Mouse (Mus musculus) frontal cortex, adult (tissue): ENCODE data around the gene 1700015F17Rik.

Source experiments
- ATAC-seq: cut with Nextera tagmentation; 2 replicates; pipeline ENCODE4 v1.9.2; 2017; ENCODE audit warnings: mild to moderate bottlenecking, moderate library complexity, mixed read lengths; ENCODE audit not compliant: low TSS enrichment

1700015F17Rik gene

DNA sequence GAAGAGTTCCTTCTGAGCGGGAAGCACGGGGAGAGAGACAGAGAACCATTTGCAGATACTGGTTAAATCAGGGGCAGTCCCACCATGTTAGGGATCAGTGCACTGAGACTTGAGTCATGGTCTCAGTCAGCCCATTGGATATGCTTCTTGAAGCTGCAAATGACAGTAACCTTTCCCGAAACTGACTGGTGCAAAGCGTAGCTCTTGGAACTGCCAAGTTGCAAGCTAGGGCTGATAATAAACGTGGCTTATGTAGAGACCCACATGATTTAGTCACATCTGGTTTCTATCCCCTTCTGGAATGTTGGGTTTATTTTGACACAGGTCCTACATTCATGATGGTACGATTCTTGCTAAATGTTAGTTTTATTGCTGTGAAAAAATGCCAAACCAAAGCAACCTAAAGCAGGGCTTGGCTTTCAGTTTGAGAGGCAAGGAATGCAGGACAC lies 55.2 kb downstream of the 1700015F17Rik start:
- ATAC-seq = no peak

DNA sequence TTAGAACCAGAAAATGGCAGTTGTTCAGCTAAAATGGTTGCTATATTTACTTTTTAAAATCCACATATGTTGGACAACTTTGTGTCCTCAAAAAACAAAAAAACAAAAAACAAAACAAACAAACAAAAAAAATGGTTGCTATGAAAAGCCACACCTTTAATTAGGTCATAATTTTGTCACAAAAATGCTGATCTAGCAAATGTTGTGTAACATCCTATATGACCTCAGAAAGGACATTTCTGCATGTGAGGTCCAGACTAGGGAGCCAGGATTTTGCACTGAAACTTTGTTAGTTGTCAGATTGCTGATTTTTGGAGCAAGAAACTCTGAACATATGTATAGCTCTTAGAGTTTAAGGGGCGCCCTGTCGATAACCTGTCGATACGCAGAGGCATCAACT lies 55.9 kb downstream of the 1700015F17Rik start:
- ATAC-seq = no peak

DNA sequence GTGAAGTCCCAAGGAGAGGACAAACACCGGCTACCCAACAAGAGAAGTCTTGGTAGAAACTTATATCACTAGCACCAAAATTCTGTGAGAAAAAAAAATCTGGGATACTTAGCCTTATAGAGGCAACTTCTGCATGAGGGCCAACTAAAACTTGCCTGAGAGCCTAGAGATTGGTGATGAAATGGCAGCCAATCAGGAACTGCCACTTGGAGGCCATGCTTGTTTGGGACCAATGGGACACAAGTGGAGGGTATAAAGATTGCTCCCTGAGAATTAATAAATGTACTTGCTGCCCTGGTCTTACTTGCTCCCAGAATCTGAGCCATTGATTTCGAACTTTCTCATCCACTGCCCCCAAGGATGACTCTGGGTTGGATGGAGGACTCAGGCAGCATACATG lies 57.5 kb downstream of the 1700015F17Rik start:
- ATAC-seq = no peak

DNA sequence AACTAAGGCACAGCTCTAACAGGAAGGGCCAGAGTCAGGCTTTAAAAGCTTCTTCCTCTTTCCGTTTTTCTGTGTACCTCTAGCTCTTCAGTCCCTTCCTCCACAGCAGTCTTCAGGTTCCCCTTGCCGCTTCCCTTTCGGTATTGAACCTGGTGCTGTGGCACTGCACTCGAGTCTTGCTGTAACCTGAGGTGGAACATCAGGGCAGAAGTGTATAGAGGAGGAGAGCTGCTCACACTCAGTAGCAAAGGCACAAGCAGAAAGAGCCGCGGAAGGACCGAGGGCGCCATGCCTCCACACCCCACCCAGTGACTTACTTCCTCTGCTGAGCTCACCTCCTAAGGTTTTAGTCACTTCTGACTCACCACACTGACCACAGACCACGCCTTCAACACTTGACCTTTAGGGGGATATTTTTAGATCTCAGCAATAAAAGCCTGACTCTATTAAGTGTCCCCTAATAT lies 58.9 kb downstream of the 1700015F17Rik start, which contains the start of gene Cdk14:
TSS of gene Cdk14 (minus strand) at position 321 of the 464 bp plus-strand sequence.
- ATAC-seq = no peak

DNA sequence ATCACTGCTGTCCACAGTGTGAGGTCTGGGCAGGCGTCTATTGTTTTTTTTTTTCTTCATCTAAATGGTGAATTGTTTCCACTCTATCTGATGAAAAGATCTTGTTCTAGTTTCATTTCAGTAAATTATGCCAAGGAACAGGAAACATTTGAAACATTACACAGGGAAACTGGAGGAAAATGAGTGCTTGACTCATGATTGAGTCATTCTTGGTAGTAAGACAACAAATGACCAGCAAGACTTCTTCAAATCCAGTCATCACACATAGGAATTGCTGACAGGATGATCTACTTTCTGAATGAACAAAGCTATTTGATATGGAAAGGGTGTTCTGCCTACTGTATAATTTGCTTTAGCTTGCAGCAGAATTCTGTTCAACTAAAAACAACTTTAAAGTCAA lies 59.7 kb downstream of the 1700015F17Rik start:
- peak; percentile 62 for ATAC-seq

DNA sequence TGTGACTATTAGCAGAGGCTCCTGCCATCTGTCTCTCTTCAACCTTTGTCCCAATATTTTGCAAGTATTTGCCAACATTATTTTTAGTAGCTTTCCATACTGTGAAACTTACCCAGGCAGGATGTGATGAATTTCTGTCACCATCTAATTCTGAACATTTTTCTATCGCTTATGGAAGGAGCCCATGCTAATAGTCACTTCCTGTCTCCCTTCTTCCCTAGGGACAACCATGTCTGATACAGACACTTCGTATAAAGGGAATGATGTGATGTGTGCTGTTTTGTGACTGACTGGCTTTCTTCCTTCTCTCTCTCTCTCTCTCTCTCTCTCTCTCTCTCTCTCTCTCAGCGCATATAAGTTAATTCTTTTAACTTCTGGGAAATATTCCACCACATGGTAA lies 64.1 kb downstream of the 1700015F17Rik start:
- ATAC-seq = no peak

DNA sequence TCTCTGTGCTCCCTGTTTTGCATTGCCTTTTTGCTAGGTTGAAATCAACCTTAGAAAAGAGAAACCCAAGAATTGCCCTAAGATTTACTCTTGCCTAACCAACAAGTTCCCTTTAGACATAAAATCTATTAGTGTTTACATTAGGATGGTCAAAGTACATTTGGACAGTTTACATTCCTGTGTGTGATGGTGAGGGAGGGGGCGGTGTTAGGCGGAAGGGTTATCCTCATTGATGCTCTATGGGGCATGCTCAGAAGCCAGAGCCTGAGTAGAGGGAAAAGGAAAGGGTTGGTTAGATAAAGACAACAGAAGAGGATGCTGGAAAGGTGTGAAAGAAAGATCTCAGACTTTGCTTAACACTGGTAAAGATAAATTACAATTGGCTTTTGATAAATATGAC lies 67.1 kb downstream of the 1700015F17Rik start:
- no peak for ATAC-seq

DNA sequence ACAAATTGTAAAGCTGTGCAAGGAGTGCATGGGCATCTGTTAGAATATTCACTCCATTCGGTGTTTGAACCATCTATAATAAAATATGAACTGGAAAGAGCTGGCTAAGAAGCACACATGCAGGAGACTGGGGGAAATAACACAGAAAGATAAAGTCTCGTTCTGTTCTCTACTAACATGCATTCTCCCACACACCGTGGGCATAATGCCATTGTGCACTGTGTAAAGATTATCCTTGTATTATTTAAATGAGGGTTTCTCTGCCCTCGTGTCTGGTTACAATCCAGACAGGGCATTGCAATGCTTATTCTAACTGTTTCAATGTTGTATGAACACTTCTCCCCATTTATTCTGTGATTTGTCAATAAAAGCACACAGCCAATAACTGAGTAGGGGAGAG lies 77.0 kb downstream of the 1700015F17Rik start:
- peak; percentile 38; the same call in 1 of the 2 replicates for ATAC-seq

DNA sequence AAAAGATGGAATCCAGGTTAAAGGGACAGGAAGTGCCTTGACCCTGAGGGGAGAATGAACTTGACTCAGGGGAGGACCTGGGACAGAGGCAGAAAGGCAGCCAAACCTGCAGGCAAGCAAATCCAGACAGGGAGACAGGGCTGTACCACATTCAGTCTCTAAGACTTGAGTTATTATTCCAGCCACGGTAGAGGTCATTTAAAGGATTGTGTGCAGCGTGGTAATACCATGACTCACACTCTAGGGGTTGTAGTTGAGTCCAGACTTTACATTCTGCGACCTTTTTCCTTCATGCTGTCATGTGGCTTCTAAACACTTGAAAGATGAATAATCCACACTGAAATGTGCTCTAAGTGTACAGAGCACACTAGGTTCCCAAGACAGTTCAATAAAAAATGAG lies 86.2 kb downstream of the 1700015F17Rik start:
- ATAC-seq = no peak
